Mouse (Mus musculus): Measurements from ENCODE around the gene Etl4. TPM values are rescaled to one million over a fixed set of nuclear protein-coding genes. Genes with fewer than 3 reads are reported as not detected.
"Not testable (repeated sequence)": the region's sequence is repeated elsewhere in the genome, so short reads cannot be mapped to it uniquely, and the experiment has no call there.

Etl4 gene
- polyA plus RNA-seq, 1 experiment from 2014 or later: 12.7 TPM

DNA sequence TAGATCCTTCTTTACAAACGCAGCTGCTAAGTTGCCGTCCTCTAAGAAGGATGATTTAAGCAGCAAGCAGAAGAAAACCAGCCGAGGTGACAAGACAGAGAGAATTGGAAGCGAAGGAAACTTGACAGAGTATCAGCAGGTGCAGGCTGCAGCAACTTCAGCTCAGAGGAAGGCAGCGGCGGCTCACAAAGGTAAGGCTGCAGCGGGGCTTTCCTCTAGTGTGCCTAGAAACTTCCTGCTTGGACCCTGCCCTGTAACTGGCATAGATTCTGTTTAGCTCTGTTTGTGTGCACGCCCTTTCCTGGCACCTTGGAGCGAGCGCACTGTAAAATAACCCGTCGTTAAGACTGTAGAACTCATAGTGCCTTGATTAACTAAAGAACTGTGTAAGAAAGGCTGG is 430.3 kb downstream of the Etl4 start:
- no peaks in the 10 kb centered on the region for H3K9me3 ChIP-seq
- no peak for ATAC-seq (ENCODE audit: low FRiP score, low read depth)
- peak overlapping the region; percentile 44 for H3K4me2 ChIP-seq (replicated peaks)
- no peak overlapping the region for H3K4me3 ChIP-seq
- H3K36me3 ChIP-seq: no peaks in the 10 kb centered on the region
- peaks cover 12% of the 10 kb centered on the region for H3K4me1 ChIP-seq
- no peaks in the 10 kb centered on the region for H3K27me3 ChIP-seq (replicated peaks)
- WGBS: 20% methylated on average over 12 of the region's 12 CpGs
- H3K27ac ChIP-seq: no peak overlapping the region
- H3K9ac ChIP-seq: no peak overlapping the region

DNA sequence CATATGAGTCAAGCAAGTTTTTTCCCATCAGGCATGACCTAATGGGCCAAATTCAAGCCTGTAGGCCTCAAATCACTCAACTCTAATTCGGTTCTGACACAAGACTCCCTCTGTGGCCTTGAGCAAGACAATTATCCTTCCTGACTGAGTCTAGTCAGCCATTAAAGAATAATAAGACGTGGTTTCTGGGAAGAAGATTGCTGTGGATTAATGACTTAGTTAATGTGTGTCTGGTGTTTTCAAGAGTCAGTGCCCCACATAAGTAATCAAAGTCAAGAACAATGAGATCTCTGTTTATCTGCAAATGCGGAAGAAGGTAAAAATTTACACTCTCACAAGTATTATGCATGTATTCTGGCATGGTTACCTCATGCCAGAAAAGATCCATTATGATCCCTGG is 437.3 kb downstream of the Etl4 start:
- Histone ChIP-seq H3K4me2 (replicated peaks) (no peak overlapping the region), H3K9me3 (no peaks in the 10 kb centered on the region), H3K9ac (no peak overlapping the region), H3K36me3 (no peaks in the 10 kb centered on the region), H3K27ac (no peak overlapping the region), H3K4me3 (no peak overlapping the region), H3K27me3 (replicated peaks) (no peaks in the 10 kb centered on the region), H3K4me1 (no peaks in the 10 kb centered on the region)
- 50% methylated on average over 3 of the region's 3 CpGs for WGBS
- ATAC-seq (ENCODE audit: low FRiP score, low read depth): no peak

DNA sequence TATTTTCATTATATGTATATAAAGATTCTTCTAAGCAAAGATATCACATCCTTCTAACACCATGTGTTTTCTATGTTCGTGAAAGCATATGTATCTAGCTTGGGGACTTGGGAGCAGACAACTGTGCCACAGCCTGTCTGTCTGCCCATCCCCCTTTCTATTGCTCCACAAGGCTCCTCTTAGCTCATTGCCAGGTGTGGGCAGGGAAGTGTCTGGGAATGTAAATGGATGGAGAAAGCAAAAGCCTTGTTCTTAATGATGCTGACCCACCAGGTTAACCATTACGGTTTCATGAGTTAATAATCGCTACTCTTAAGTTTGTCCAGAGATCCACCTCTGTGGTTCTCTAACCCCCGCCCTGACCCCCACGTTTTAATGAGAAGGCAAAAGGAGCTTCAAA is 439.7 kb downstream of the Etl4 start:
- H3K4me2 ChIP-seq (replicated peaks): no peak overlapping the region
- no peaks in the 10 kb centered on the region for H3K4me1 ChIP-seq
- WGBS: 84% methylated on average over 5 of the region's 5 CpGs
- H3K27ac ChIP-seq: no peak overlapping the region
- H3K27me3 ChIP-seq (replicated peaks): no peaks in the 10 kb centered on the region
- no peaks in the 10 kb centered on the region for H3K36me3 ChIP-seq
- no peak for ATAC-seq (ENCODE audit: low FRiP score, low read depth)
- no peak overlapping the region for H3K9ac ChIP-seq
- H3K9me3 ChIP-seq: no peaks in the 10 kb centered on the region
- no peak overlapping the region for H3K4me3 ChIP-seq

DNA sequence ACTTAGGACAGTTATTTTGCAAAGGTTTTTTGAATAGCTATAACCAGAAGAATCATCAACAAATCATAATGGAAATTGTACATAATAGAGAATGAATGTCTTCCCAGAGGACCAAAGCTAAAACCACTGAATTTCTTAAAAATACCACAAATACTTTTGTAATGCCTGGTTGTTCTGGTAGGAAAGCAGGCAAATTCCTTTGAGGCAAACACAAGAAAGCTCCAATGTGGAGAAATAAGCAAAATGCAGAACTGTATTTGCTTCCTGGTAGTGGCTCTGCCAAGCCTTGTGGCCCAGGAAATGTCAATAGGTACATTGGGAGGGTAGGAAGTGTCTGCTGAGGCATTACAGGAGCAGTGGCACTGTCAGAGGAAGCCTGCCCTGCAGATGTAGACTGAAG is 443.2 kb downstream of the Etl4 start:
- no peaks in the 10 kb centered on the region for H3K27me3 ChIP-seq (replicated peaks)
- no peak overlapping the region for H3K4me3 ChIP-seq
- no peak overlapping the region for H3K27ac ChIP-seq
- no peak overlapping the region for H3K4me2 ChIP-seq (replicated peaks)
- no peaks in the 10 kb centered on the region for H3K4me1 ChIP-seq
- no peak overlapping the region for H3K9ac ChIP-seq
- no peaks in the 10 kb centered on the region for H3K36me3 ChIP-seq
- H3K9me3 ChIP-seq: no peaks in the 10 kb centered on the region
- no peak for ATAC-seq (ENCODE audit: low FRiP score, low read depth)

DNA sequence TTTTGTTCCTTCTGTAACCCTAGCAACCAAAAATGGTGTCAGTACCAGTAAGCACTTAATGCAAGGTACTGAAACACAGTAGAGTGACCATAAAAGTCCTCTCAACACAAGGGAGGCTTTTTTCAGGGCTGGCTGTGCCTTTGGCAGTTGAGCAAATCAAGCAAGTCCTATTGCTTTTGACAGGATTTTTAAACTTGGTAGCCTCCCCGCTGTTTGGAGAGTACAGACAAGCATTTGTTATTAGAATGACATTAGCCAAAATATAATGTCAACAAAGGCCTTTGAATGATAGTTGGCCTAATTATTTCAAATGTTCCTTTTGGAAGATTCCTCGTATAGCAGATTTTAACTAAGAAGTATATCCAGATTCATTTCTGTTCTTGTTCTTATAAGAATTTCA is 467.4 kb downstream of the Etl4 start:
- Histone ChIP-seq H3K9me3 (no peaks in the 10 kb centered on the region), H3K4me2 (replicated peaks) (no peak overlapping the region), H3K4me3 (no peak overlapping the region), H3K27ac (no peak overlapping the region), H3K9ac (no peak overlapping the region), H3K4me1 (no peaks in the 10 kb centered on the region), H3K36me3 (no peaks in the 10 kb centered on the region), H3K27me3 (replicated peaks) (no peaks in the 10 kb centered on the region)
- 86% methylated on average over 2 of the region's 2 CpGs for WGBS
- no peak for ATAC-seq (ENCODE audit: low FRiP score, low read depth)

DNA sequence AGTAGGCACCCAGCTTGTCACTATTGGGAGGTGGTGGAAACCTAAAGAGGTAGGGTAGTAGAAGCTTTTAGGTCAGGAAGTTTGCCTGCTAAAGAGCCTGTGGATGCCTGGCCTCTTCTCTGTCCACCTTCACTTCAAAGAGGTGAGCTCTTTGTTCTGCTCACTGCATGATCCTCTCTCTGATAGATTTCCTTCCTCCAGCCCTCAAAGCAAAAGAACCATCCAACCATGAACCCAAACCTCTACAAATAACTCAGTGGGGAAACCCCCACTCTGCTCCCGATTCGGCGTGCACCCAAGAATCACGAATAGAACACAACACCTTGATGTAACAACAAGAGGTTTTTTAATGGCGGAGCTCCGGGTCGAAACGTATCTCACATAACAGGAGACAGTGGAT is 471.3 kb downstream of the Etl4 start:
- not testable (repeated sequence) for ATAC-seq (ENCODE audit: low FRiP score, low read depth); H3K9ac ChIP-seq; H3K9me3 ChIP-seq; H3K27ac ChIP-seq; H3K4me1 ChIP-seq; H3K4me2 ChIP-seq (replicated peaks); H3K4me3 ChIP-seq; H3K27me3 ChIP-seq (replicated peaks); H3K36me3 ChIP-seq
- WGBS: 94% methylated on average over 5 of the region's 8 CpGs

DNA sequence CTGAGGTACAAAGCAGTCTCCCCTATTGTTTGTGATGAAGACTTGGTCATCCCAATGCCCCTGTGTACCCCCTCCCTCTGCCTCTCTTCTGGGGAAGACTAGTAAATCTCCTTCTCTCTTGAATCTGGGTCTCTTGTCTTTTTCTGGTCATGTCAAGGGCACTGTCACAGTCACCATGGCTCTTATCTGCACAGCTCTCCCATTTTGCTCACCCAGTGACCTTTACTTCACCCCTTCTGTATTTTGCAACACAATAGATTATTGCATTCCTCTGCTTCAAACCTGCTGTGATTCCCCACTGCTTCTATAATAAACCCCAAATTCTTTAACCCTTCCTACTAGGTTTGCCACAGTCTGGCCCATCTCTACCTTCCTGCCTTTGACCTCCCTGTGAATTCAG is 484.5 kb downstream of the Etl4 start:
- Histone ChIP-seq H3K9me3 (no peaks in the 10 kb centered on the region), H3K27me3 (replicated peaks) (no peaks in the 10 kb centered on the region), H3K9ac (no peak overlapping the region), H3K4me3 (no peak overlapping the region), H3K4me1 (peaks cover 4% of the 10 kb centered on the region; the same call in 1 of the 2 replicates), H3K36me3 (no peaks in the 10 kb centered on the region), H3K4me2 (replicated peaks) (no peak overlapping the region), H3K27ac (no peak overlapping the region)
- no peak; the same call in 1 of the 2 replicates for ATAC-seq (ENCODE audit: low FRiP score, low read depth)

DNA sequence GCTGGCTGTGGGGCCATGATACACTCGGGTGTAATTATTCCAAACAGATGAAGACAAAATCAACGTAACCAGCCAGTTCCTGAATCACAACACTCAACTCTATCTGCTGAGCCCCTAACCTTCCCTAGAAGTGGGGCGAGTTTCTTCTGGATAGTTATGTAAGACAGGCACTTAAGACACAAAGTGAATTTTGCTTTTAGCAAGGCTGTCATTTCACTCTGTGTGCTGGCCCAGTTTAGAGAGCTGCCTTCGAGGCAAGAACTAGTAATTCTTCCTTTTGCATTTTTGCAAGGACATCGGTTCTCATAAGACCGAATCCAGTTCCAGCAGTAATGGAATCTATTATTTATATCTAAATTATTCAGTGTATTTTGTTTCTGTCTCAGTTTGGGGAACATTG is 487.4 kb downstream of the Etl4 start:
- Histone ChIP-seq H3K4me2 (replicated peaks) (no peak overlapping the region), H3K4me1 (peaks cover 4% of the 10 kb centered on the region; the same call in 1 of the 2 replicates), H3K9ac (no peak overlapping the region), H3K27me3 (replicated peaks) (no peaks in the 10 kb centered on the region), H3K9me3 (no peaks in the 10 kb centered on the region), H3K27ac (no peak overlapping the region), H3K4me3 (no peak overlapping the region), H3K36me3 (no peaks in the 10 kb centered on the region)
- WGBS: 90% methylated on average over 6 of the region's 6 CpGs
- ATAC-seq (ENCODE audit: low FRiP score, low read depth): no peak

DNA sequence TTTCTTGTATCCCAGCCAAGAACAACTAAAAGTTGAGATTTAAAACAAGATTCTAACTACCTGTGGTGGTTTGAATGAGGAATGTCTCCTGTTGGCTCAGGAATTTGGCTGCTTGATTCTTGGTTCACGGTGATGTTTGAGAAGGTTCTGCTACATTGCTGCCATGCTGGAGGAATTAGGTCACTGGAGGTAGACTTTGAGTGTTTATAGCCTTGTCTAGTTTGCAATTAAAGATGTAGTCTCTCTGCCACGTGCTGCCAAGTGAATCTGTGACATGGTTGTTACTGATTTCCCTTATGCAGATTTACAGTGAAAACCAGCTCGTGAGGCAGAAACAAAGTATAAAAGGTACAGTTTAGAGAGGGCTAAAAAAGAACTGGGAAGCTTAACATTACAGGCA is 491.0 kb downstream of the Etl4 start:
- Histone ChIP-seq H3K27me3 (replicated peaks) (no peaks in the 10 kb centered on the region), H3K27ac (no peak overlapping the region), H3K4me1 (no peaks in the 10 kb centered on the region), H3K4me2 (replicated peaks) (no peak overlapping the region), H3K36me3 (no peaks in the 10 kb centered on the region), H3K9me3 (no peaks in the 10 kb centered on the region), H3K4me3 (no peak overlapping the region), H3K9ac (no peak overlapping the region)
- no peak for ATAC-seq (ENCODE audit: low FRiP score, low read depth)
- 66% methylated on average over 3 of the region's 3 CpGs for WGBS

DNA sequence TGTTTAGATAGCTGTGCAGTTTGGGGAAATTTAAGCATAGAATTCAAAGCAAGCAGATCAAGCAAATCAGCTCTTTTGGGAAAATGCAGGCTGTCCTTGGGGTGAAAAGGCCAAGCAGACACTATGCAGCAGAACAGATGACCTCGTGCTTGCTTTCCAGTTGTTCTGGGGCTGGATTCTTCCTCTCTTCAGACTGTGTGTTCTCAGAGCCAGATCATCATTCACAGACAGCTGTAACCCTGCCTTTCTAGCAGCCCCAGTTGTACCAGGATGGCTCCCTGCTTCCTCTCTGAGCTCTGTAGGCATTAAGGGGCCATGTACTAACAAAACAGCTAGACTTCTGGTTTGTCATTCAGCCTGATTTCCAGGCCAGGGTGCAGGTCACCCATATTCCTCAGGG is 494.8 kb downstream of the Etl4 start:
- 53% methylated on average over 1 of the region's 1 CpGs for WGBS
- no peak overlapping the region for H3K27ac ChIP-seq
- ATAC-seq (ENCODE audit: low FRiP score, low read depth): no peak

DNA sequence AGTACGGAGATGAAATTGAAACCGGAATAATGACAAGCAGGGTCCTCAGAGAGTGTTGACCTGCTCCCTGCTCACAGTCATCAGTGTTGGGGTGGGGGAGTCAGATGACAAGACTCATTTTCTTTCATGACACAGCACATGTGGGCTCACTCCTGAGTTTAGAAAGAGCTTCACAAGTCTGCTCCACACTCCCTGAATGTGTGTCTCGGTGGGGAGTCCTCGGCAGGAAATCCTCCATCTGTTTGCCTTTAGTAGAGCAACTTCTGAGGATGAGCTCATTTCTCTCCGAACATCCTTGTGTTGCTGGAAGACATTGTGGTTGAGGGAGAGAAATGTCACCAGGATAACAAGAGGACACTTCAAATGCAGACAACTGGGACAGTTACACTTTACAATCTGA is 497.5 kb downstream of the Etl4 start:
- Histone ChIP-seq H3K9me3 (no peaks in the 10 kb centered on the region), H3K4me3 (no peak overlapping the region), H3K4me1 (no peaks in the 10 kb centered on the region), H3K36me3 (no peaks in the 10 kb centered on the region), H3K4me2 (replicated peaks) (no peak overlapping the region), H3K9ac (no peak overlapping the region), H3K27me3 (replicated peaks) (no peaks in the 10 kb centered on the region), H3K27ac (no peak overlapping the region)
- ATAC-seq (ENCODE audit: low FRiP score, low read depth): no peak
- WGBS: 64% methylated on average over 5 of the region's 5 CpGs

More for the DNA sequence above, 494.8 kb downstream of the Etl4 start:
- H3K9me3 ChIP-seq: no peaks in the 10 kb centered on the region
- no peak overlapping the region for H3K9ac ChIP-seq
- H3K4me1 ChIP-seq: no peaks in the 10 kb centered on the region
- no peak overlapping the region for H3K4me2 ChIP-seq (replicated peaks)
- no peaks in the 10 kb centered on the region for H3K36me3 ChIP-seq
- no peaks in the 10 kb centered on the region for H3K27me3 ChIP-seq (replicated peaks)
- H3K4me3 ChIP-seq: no peak overlapping the region

DNA sequence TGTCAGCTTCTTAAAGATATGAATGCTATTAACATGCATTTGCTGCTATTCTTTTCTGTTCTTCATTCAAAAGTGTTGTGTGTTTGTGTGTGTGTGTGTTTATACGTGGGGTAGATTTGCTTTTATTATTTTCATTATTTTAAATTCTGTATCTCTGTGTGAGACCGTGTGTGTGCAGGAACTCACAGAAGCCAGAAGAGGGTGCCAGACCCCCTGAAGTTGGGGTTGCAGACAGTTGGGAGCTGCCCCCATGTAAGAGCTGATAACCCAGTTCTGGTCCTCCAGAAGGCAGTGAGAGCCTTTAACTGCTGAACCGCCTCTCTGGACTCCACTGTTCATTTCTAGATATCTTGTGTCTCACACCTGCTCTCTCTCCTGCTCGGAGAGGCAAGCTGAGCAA is 505.3 kb downstream of the Etl4 start:
- Histone ChIP-seq H3K9me3 (no peaks in the 10 kb centered on the region), H3K36me3 (no peaks in the 10 kb centered on the region), H3K27me3 (replicated peaks) (no peaks in the 10 kb centered on the region), H3K27ac (no peak overlapping the region), H3K9ac (no peak overlapping the region), H3K4me2 (replicated peaks) (no peak overlapping the region), H3K4me3 (no peak overlapping the region), H3K4me1 (peaks cover 3% of the 10 kb centered on the region; the same call in 1 of the 2 replicates)
- ATAC-seq (ENCODE audit: low FRiP score, low read depth): no peak
- WGBS: 86% methylated on average over 4 of the region's 4 CpGs

DNA sequence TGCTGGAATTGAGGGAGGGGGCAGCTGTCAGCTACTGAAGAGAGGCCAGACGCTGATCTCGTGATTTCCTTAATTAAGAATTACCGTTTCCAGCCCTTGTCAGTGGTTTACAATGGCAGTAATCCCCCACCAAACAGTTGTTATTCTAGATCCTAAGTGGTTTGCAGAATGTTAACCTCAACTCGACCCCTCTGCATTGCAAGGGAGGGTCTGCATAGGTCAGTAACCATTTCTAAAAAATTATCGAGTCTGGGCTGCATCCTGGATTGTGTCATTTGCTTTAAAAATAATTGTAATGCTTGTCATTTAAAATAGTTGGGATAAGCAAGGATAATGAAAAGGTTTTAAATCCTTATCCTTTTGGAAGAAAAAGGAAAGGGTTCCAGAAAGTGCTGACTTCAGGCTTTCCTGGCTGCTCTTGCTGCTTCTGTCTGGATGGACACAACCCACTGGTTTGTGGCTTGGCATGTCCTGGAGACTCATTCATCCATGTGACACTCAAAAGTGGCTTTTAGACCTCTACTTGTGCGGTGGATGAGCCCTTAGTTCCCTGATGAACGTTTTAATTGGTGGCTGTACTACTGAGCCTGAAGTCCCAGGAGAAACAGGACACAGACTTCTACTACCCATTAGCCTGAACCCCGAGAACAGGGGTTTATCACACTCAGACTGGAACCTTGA is 507.5 kb downstream of the Etl4 start:
- no peak overlapping the region for H3K9ac ChIP-seq
- no peak for ATAC-seq (ENCODE audit: low FRiP score, low read depth)
- no peaks in the 10 kb centered on the region for H3K9me3 ChIP-seq
- 30% methylated on average over 8 of the region's 8 CpGs for WGBS
- no peak overlapping the region for H3K4me2 ChIP-seq (replicated peaks)
- H3K4me3 ChIP-seq: no peak overlapping the region
- peaks cover 3% of the 10 kb centered on the region; the same call in 1 of the 2 replicates for H3K4me1 ChIP-seq
- H3K27me3 ChIP-seq (replicated peaks): no peaks in the 10 kb centered on the region
- H3K36me3 ChIP-seq: no peaks in the 10 kb centered on the region
- no peak overlapping the region for H3K27ac ChIP-seq

All from neural tube, embryonic 12.5 days (tissue).